Mouse (Mus musculus) forebrain, embryonic 14.5 days (tissue): ENCODE measurements around the gene 1700029H14Rik. TPM values are rescaled to one million over a fixed set of nuclear protein-coding genes. Genes with fewer than 3 reads are reported as not detected.

Experiments used
- ATAC-seq: fragments of 200-750 bp; cut with Nextera tagmentation; 2 replicates; pipeline ENCODE4 v1.8.0; 2017; ENCODE audit warnings: mild to moderate bottlenecking, moderate library complexity
- DNase-seq: peaks from one replicate; pipeline ENCODE4 v3.0.0-alpha.2; 2015; ENCODE audit warnings: low spot score
- H3K27ac ChIP-seq: fragments of 300-500 bp; sonication (generic); 2 replicates; pipeline ENCODE4 v1.5.1; 2014; ENCODE audit warnings: low read depth, mild to moderate bottlenecking, control low read depth, low read length, moderate library complexity
- H3K27me3 ChIP-seq: fragments of 300-500 bp; sonication (generic); replicated peaks from 2 replicates; pipeline ENCODE4 v1.6.1; 2014; ENCODE audit warnings: low read length, control low read depth, mixed read lengths; ENCODE audit not compliant: control insufficient read depth, insufficient read depth
- H3K36me3 ChIP-seq: fragments of 300-500 bp; sonication (generic); 2 replicates; pipeline ENCODE4 v1.6.1; 2014; ENCODE audit warnings: low read length, control low read depth; ENCODE audit not compliant: control insufficient read depth, insufficient read depth
- H3K4me1 ChIP-seq: fragments of 300-500 bp; sonication (generic); 2 replicates; pipeline ENCODE4 v1.6.1; 2014; ENCODE audit warnings: antibody characterized with exemption, low read length, control low read depth; ENCODE audit not compliant: control insufficient read depth, insufficient read depth
- H3K4me2 ChIP-seq: fragments of 300-500 bp; sonication (generic); 2 replicates; pipeline ENCODE4 v1.6.1; 2014; ENCODE audit warnings: mild to moderate bottlenecking, control low read depth, low read length
- H3K4me3 ChIP-seq: fragments of 300-500 bp; sonication (generic); 2 replicates; pipeline ENCODE4 v1.5.1; 2014; ENCODE audit warnings: low read depth, low read length, control low read depth
- H3K9ac ChIP-seq: fragments of 300-500 bp; sonication (generic); 2 replicates; pipeline ENCODE4 v1.6.1; 2014; ENCODE audit warnings: mild to moderate bottlenecking, low read length, control low read depth, moderate library complexity
- H3K9me3 ChIP-seq: fragments of 300-500 bp; sonication (generic); replicated peaks from 2 replicates; pipeline ENCODE4 v1.6.1; 2016; ENCODE audit warnings: low read length, control low read depth, mixed read lengths; ENCODE audit not compliant: control insufficient read depth
- WGBS: fragments of 180-500 bp; shearing (Covaris S2); extraction: QIAGEN DNeasy Blood & Tissue Kit; methylation state at CpG from one replicate; pipeline ENCODE4 v1.1.7; 2014; 5-methylcytosine and 5-hydroxymethylcytosine counted together
- polyA plus RNA-seq: library from polyadenylated mRNA; unstranded; fragments of >200 nt; fragmentation: Nextera tagmentation; extraction: Ambion mirVana; gene quantifications from 2 replicates; pipeline ENCODE4 v1.2.1, GENCODE M21; 2014

1700029H14Rik gene
- polyA plus RNA-seq, 1 experiment from 2014 or later = not detected

GRCm38 (mm10) chr8:13597777-13598176, 35.5 kb upstream of the 1700029H14Rik start:
- Histone ChIP-seq H3K4me1 (no peaks in the 10 kb centered on the region), H3K4me3 (no peak overlapping the region), H3K9me3 (no peaks in the 10 kb centered on the region), H3K36me3 (peaks cover 13% of the 10 kb centered on the region; the same call in 1 of the 2 replicates), H3K27me3 (no peaks in the 10 kb centered on the region), H3K27ac (no peak overlapping the region), H3K4me2 (no peak overlapping the region), H3K9ac (no peak overlapping the region)
- WGBS = 92% methylated on average over 6 of the region's 6 CpGs
- DNase-seq (no peak), ATAC-seq (no peak)

- Histone ChIP-seq H3K27ac (no peak overlapping the region), H3K9ac (no peak overlapping the region), H3K27me3 (no peaks in the 10 kb centered on the region), H3K9me3 (no peaks in the 10 kb centered on the region), H3K4me3 (no peak overlapping the region), H3K4me2 (no peak overlapping the region), H3K36me3 (peaks cover 13% of the 10 kb centered on the region; the same call in 1 of the 2 replicates), H3K4me1 (no peaks in the 10 kb centered on the region)
- no peak for ATAC-seq
- no peak for DNase-seq
- 92% methylated on average over 6 of the region's 6 CpGs for WGBS
Measured at GRCm38 (mm10) chr8:13595861-13596260, 33.6 kb upstream of the 1700029H14Rik start.

- no peak overlapping the region for H3K27ac ChIP-seq
- no peak for DNase-seq
- peaks cover 13% of the 10 kb centered on the region; the same call in 1 of the 2 replicates for H3K36me3 ChIP-seq
- no peaks in the 10 kb centered on the region for H3K9me3 ChIP-seq
- no peaks in the 10 kb centered on the region for H3K4me1 ChIP-seq
- H3K27me3 ChIP-seq = no peaks in the 10 kb centered on the region
- ATAC-seq = no peak
- no peak overlapping the region for H3K4me3 ChIP-seq
- H3K9ac ChIP-seq = no peak overlapping the region
- WGBS = 93% methylated on average over 11 of the region's 11 CpGs
- H3K4me2 ChIP-seq = no peak overlapping the region
Measured at GRCm38 (mm10) chr8:13594884-13595323, 32.6 kb upstream of the 1700029H14Rik start.

- H3K9me3 ChIP-seq = no peaks in the 10 kb centered on the region
- ATAC-seq (no peak), DNase-seq (no peak)
- no peaks in the 10 kb centered on the region for H3K4me1 ChIP-seq
- H3K27ac ChIP-seq = no peak overlapping the region
- no peak overlapping the region for H3K9ac ChIP-seq
- no peak overlapping the region for H3K4me3 ChIP-seq
- no peaks in the 10 kb centered on the region for H3K27me3 ChIP-seq
- H3K4me2 ChIP-seq = no peak overlapping the region
- 84% methylated on average over 8 of the region's 8 CpGs for WGBS
- H3K36me3 ChIP-seq = peaks cover 13% of the 10 kb centered on the region; the same call in 1 of the 2 replicates
Measured at GRCm38 (mm10) chr8:13593340-13593739, 31.1 kb upstream of the 1700029H14Rik start.

- H3K9ac ChIP-seq = no peak overlapping the region
- H3K27me3 ChIP-seq = no peaks in the 10 kb centered on the region
- no peak overlapping the region for H3K4me3 ChIP-seq
- DNase-seq (no peak), ATAC-seq (no peak)
- H3K4me1 ChIP-seq = no peaks in the 10 kb centered on the region
- 79% methylated on average over 6 of the region's 6 CpGs for WGBS
- H3K9me3 ChIP-seq = no peaks in the 10 kb centered on the region
- no peak overlapping the region for H3K27ac ChIP-seq
- 0 out of 2 replicates have a peak, but pooled peaks cover 8% of the 10 kb centered on the region for H3K36me3 ChIP-seq
- H3K4me2 ChIP-seq = no peak overlapping the region
Measured at GRCm38 (mm10) chr8:13591246-13591645, 29.0 kb upstream of the 1700029H14Rik start.

- Histone ChIP-seq H3K4me3 (no peak overlapping the region), H3K27ac (no peak overlapping the region), H3K4me2 (no peak overlapping the region), H3K4me1 (no peaks in the 10 kb centered on the region), H3K9ac (no peak overlapping the region), H3K27me3 (no peaks in the 10 kb centered on the region), H3K9me3 (no peaks in the 10 kb centered on the region), H3K36me3 (peaks cover 12% of the 10 kb centered on the region; the same call in 1 of the 2 replicates)
- ATAC-seq (no peak), DNase-seq (no peak)
- WGBS = 90% methylated on average over 6 of the region's 6 CpGs
Measured at GRCm38 (mm10) chr8:13589071-13589470, 26.8 kb upstream of the 1700029H14Rik start.

- Histone ChIP-seq H3K9ac (no peak overlapping the region), H3K4me3 (no peak overlapping the region), H3K4me2 (no peak overlapping the region), H3K36me3 (peaks cover 40% of the 10 kb centered on the region), H3K27ac (no peak overlapping the region), H3K9me3 (no peaks in the 10 kb centered on the region), H3K27me3 (no peaks in the 10 kb centered on the region), H3K4me1 (no peaks in the 10 kb centered on the region)
- WGBS = 82% methylated on average over 8 of the region's 8 CpGs
- ATAC-seq = no peak
- no peak for DNase-seq
Measured at GRCm38 (mm10) chr8:13584652-13585051, 22.4 kb upstream of the 1700029H14Rik start.

- Histone ChIP-seq H3K4me3 (no peak overlapping the region), H3K4me1 (no peaks in the 10 kb centered on the region), H3K27me3 (no peaks in the 10 kb centered on the region), H3K36me3 (peaks cover 35% of the 10 kb centered on the region), H3K9me3 (no peaks in the 10 kb centered on the region), H3K27ac (no peak overlapping the region), H3K9ac (no peak overlapping the region), H3K4me2 (no peak overlapping the region)
- DNase-seq = no peak
- 94% methylated on average over 6 of the region's 6 CpGs for WGBS
- no peak for ATAC-seq
Measured at GRCm38 (mm10) chr8:13577869-13578268, 15.6 kb upstream of the 1700029H14Rik start.

GRCm38 (mm10) chr8:13571999-13572398, 9.7 kb upstream of the 1700029H14Rik start:
- DNase-seq (no peak), ATAC-seq (no peak)
- H3K27me3 ChIP-seq = no peaks in the 10 kb centered on the region
- no peaks in the 10 kb centered on the region for H3K9me3 ChIP-seq
- H3K4me2 ChIP-seq = no peak overlapping the region
- H3K9ac ChIP-seq = no peak overlapping the region
- WGBS = 94% methylated on average over 11 of the region's 11 CpGs
- H3K27ac ChIP-seq = no peak overlapping the region
- no peaks in the 10 kb centered on the region for H3K4me1 ChIP-seq
- H3K36me3 ChIP-seq = 0 out of 2 replicates have a peak, but pooled peaks cover 9% of the 10 kb centered on the region
- H3K4me3 ChIP-seq = no peak overlapping the region
